Mouse (Mus musculus) stomach, embryonic 16.5 days (tissue): ENCODE data around the gene Klhdc8b. TPM values are rescaled to one million over a fixed set of nuclear protein-coding genes. Genes with fewer than 3 reads are reported as not detected.

ENCODE experiments used
- ATAC-seq: fragments of 200-750 bp; cut with Nextera tagmentation; 2 replicates; pipeline ENCODE4 v1.8.0; 2017; ENCODE audit warnings: moderate number of reproducible peaks, moderate TSS enrichment; ENCODE audit not compliant: insufficient read depth, low FRiP score
- H3K27ac ChIP-seq: fragments of 300-500 bp; sonication (generic); 2 replicates; pipeline ENCODE4 v1.5.1; 2014; ENCODE audit warnings: low read length
- H3K27me3 ChIP-seq: fragments of 300-500 bp; sonication (generic); 2 replicates; pipeline ENCODE4 v1.6.1; 2014; ENCODE audit warnings: low read length, control low read depth, mixed read lengths; ENCODE audit not compliant: control insufficient read depth, insufficient read depth
- H3K36me3 ChIP-seq: fragments of 300-500 bp; sonication (generic); 2 replicates; pipeline ENCODE4 v1.6.1; 2014; ENCODE audit warnings: low read length; ENCODE audit not compliant: control insufficient read depth, insufficient read depth
- H3K4me1 ChIP-seq: fragments of 300-500 bp; sonication (generic); 2 replicates; pipeline ENCODE4 v1.6.1; 2014; ENCODE audit warnings: low read length, control low read depth, mixed read lengths; ENCODE audit not compliant: control insufficient read depth, insufficient read depth
- H3K4me2 ChIP-seq: fragments of 300-500 bp; sonication (generic); 2 replicates; pipeline ENCODE4 v1.6.1; 2014; ENCODE audit warnings: low read depth, low read length, mixed read lengths
- H3K4me3 ChIP-seq: fragments of 300-500 bp; sonication (generic); replicated peaks from 2 replicates; pipeline ENCODE4 v1.5.1; 2014; ENCODE audit warnings: mild to moderate bottlenecking, low read length
- H3K9ac ChIP-seq: fragments of 300-500 bp; sonication (generic); 2 replicates; pipeline ENCODE4 v1.6.1; 2014; ENCODE audit warnings: low read length
- H3K9me3 ChIP-seq: fragments of 300-500 bp; sonication (generic); replicated peaks from 2 replicates; pipeline ENCODE4 v1.6.1; 2016; ENCODE audit warnings: low read length, control low read depth; ENCODE audit not compliant: control insufficient read depth
- WGBS: fragments of 180-500 bp; shearing (Covaris S2); extraction: QIAGEN DNeasy Blood & Tissue Kit; methylation state at CpG from one replicate; pipeline ENCODE4 v1.1.7; 2014; 5-methylcytosine and 5-hydroxymethylcytosine counted together
- polyA plus RNA-seq: library from polyadenylated mRNA; unstranded; fragments of >200 nt; fragmentation: Nextera tagmentation; extraction: Ambion mirVana; gene quantifications from 2 replicates; pipeline ENCODE4 v1.2.1, GENCODE M21; 2015

The Klhdc8b gene
- polyA plus RNA-seq, 1 experiment from 2014 or later: 63.4 TPM

GRCm38 (mm10) chr9:108455747-108456571 is 5.4 kb downstream of the Klhdc8b start:
- no peaks in the 10 kb centered on the region for H3K9me3 ChIP-seq
- H3K4me3 ChIP-seq: no peak overlapping the region
- no peak overlapping the region for H3K9ac ChIP-seq
- H3K36me3 ChIP-seq: no peaks in the 10 kb centered on the region
- no peaks in the 10 kb centered on the region for H3K27me3 ChIP-seq
- peaks cover 20% of the 10 kb centered on the region for H3K4me1 ChIP-seq
- WGBS: 66% methylated on average over 12 of the region's 12 CpGs
- H3K27ac ChIP-seq: no peak overlapping the region
- no peak for ATAC-seq
- H3K4me2 ChIP-seq: no peak overlapping the region

GRCm38 (mm10) chr9:108454429-108454828 is 7.0 kb downstream of the Klhdc8b start:
- Histone ChIP-seq H3K27ac (no peak overlapping the region), H3K4me1 (peaks cover 31% of the 10 kb centered on the region), H3K27me3 (no peaks in the 10 kb centered on the region), H3K4me2 (no peak overlapping the region), H3K9me3 (no peaks in the 10 kb centered on the region), H3K9ac (no peak overlapping the region), H3K4me3 (no peak overlapping the region), H3K36me3 (no peaks in the 10 kb centered on the region)
- no peak for ATAC-seq
- WGBS: 85% methylated on average over 6 of the region's 6 CpGs

GRCm38 (mm10) chr9:108453458-108453857 is 7.9 kb downstream of the Klhdc8b start:
- H3K27ac ChIP-seq: peak overlapping the region; percentile 91
- H3K27me3 ChIP-seq: no peaks in the 10 kb centered on the region
- peak overlapping the region; percentile 91 for H3K4me2 ChIP-seq
- peak overlapping the region; percentile 79 for H3K9ac ChIP-seq
- peaks cover 31% of the 10 kb centered on the region for H3K4me1 ChIP-seq
- H3K9me3 ChIP-seq: no peaks in the 10 kb centered on the region
- ATAC-seq: no peak
- WGBS: 43% methylated on average over 4 of the region's 4 CpGs
- H3K36me3 ChIP-seq: no peaks in the 10 kb centered on the region
- H3K4me3 ChIP-seq: no peak overlapping the region; the same call in 1 of the 2 replicates

GRCm38 (mm10) chr9:108452911-108453310 is 8.5 kb downstream of the Klhdc8b start:
- peak; percentile 0; the same call in 1 of the 2 replicates for ATAC-seq
- 30% methylated on average over 6 of the region's 6 CpGs for WGBS

GRCm38 (mm10) chr9:108452291-108452906 is 9.0 kb downstream of the Klhdc8b start:
- peak overlapping the region; percentile 91 for H3K27ac ChIP-seq
- H3K27me3 ChIP-seq: no peaks in the 10 kb centered on the region
- peaks cover 31% of the 10 kb centered on the region for H3K4me1 ChIP-seq
- H3K9me3 ChIP-seq: no peaks in the 10 kb centered on the region
- H3K36me3 ChIP-seq: no peaks in the 10 kb centered on the region
- peak overlapping the region; percentile 67 for H3K4me3 ChIP-seq
- peak overlapping the region; percentile 91 for H3K4me2 ChIP-seq
- under 1% methylated on average over 40 of the region's 40 CpGs for WGBS
- peak; percentile 87 for ATAC-seq
- H3K9ac ChIP-seq: peak overlapping the region; percentile 79

More at GRCm38 (mm10) chr9:108452911-108453310, 8.5 kb downstream of the Klhdc8b start:
- Histone ChIP-seq H3K9me3 (no peaks in the 10 kb centered on the region), H3K4me2 (peak overlapping the region; percentile 91), H3K4me3 (peak overlapping the region; percentile 67), H3K4me1 (peaks cover 31% of the 10 kb centered on the region), H3K9ac (peak overlapping the region; percentile 79), H3K36me3 (no peaks in the 10 kb centered on the region), H3K27me3 (no peaks in the 10 kb centered on the region), H3K27ac (peak overlapping the region; percentile 91)

- Histone ChIP-seq H3K9me3 (no peaks in the 10 kb centered on the region), H3K4me2 (peak overlapping the region; percentile 91), H3K36me3 (no peaks in the 10 kb centered on the region), H3K4me3 (peak overlapping the region; percentile 67), H3K27me3 (no peaks in the 10 kb centered on the region), H3K9ac (peak overlapping the region; percentile 79), H3K27ac (peak overlapping the region; percentile 91), H3K4me1 (peaks cover 31% of the 10 kb centered on the region)
- 51% methylated on average over 6 of the region's 6 CpGs for WGBS
- ATAC-seq: no peak
These were observed 9.7 kb downstream of the Klhdc8b start for GRCm38 (mm10) chr9:108451519-108452160.

- Histone ChIP-seq H3K27me3 (no peaks in the 10 kb centered on the region), H3K36me3 (no peaks in the 10 kb centered on the region), H3K4me2 (peak overlapping the region; percentile 91), H3K9me3 (no peaks in the 10 kb centered on the region), H3K9ac (peak overlapping the region; percentile 79), H3K27ac (peak overlapping the region; percentile 65), H3K4me1 (peaks cover 31% of the 10 kb centered on the region), H3K4me3 (peak overlapping the region; percentile 67)
- 75% methylated on average over 6 of the region's 6 CpGs for WGBS
- no peak for ATAC-seq
These were observed 10.2 kb downstream of the Klhdc8b start for GRCm38 (mm10) chr9:108451170-108451493.

- Histone ChIP-seq H3K4me3 (peak overlapping the region; percentile 67), H3K27ac (peak overlapping the region; percentile 65), H3K36me3 (no peaks in the 10 kb centered on the region), H3K27me3 (no peaks in the 10 kb centered on the region), H3K9me3 (no peaks in the 10 kb centered on the region), H3K9ac (peak overlapping the region; percentile 79), H3K4me1 (peaks cover 31% of the 10 kb centered on the region), H3K4me2 (peak overlapping the region; percentile 91)
- 54% methylated on average over 21 of the region's 21 CpGs for WGBS
- peak; percentile 34 for ATAC-seq
These were observed 10.8 kb downstream of the Klhdc8b start for GRCm38 (mm10) chr9:108450292-108451169.
